Mouse (Mus musculus): ENCODE measurements around the gene Ppp1r2. TPM values are rescaled to one million over a fixed set of nuclear protein-coding genes. Genes with fewer than 3 reads are reported as not detected.
A peak's percentile ranks its signal among the peaks of the same experiment; 100 is the strongest.
"Not testable (repeated sequence)": the region's sequence is repeated elsewhere in the genome, so short reads cannot be mapped to it uniquely, and the experiment has no call there.

Ppp1r2 gene
- total RNA-seq (2014; fragmentation: Nextera tagmentation) (43.3 and 53.4 TPM in 2 replicates), total RNA-seq (2017) (48.4 and 57.5 TPM in 2 replicates)

DNA sequence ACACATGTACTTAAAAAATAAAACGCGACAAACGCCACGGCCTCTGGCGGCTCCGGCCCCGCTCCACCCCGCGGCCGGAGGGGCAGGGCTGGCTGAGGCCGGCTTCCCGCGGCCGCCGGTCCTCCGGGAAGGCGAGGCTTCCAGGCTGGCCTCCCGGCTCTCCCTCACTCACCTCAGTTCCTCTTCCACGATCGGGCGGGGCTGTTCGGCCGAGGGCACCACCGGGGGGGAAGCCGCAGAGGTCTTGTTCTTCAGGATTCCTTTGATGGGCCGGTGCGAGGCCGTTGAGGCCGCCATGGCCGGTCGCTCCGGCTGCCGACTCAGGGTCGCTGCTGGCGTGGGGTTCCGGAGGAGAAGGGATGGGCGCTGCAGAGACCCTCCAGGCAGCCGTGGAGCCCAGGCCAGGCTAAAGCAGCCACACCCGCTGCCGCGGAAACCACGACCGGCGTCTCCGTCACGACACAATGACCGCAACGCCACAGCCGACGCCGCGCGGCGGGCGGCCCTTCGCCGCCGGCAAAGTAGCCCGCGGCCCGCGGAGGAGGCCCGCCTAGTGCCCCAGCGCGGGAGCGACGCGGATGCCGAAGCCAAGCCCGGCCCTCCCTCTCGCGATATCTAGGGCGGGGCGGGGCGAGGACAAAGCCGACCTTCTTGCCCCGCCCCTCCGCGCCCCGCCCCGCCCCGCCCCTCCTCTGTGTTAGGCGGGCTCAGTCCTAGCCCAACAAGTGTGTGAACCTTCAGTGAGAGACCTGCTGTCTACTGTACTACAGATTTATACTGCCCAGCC lies at the start of gene Ppp1r2:
Ppp1r2 (minus strand) TSS at position 604 of the 787 bp plus-strand sequence.
- ATAC-seq (replicated peaks; ENCODE audit: low FRiP score, low TSS enrichment, poor library complexity, severe bottlenecking): peak; percentile 96

DNA sequence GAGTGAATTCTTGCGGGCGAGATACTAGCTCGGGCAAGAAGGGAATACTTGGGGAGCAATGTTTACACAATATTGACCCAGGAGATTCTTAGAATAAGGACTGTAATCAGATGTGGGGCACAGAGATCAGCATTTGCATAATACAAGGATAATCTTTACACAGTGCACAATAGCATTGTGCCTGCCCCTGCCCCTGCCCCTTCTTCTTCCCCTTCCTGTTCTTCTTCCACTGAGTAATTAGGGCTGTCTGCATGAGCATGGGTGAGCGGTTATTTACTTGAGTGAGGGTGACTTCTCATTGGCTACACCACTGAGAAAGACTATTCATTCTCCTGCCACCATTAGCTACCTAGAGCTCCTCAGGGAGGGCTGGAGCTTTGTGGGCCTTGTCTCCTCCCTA lies 46.4 kb upstream of the Ppp1r2 start:
- ATAC-seq (replicated peaks; ENCODE audit: low FRiP score, low TSS enrichment, poor library complexity, severe bottlenecking): no peak

DNA sequence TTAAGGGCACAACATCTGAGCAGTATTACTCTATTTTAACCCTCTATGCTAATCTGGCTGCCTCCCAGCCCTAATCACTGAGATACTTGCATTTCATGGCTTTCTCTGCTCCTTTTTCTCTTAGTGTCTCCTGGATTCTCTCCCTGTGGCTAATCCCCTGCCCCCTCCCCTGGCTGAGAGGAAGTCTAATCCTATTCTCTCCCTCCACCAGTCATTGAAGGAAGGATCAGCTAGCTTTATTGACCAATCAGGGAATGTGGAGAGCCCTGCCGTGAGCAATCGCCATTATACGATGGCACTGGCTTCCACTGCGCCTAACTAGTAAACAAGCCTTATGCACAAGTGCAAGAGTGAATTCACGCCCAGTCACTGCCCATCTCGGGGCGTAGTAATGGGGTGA lies 45.9 kb upstream of the Ppp1r2 start:
- no peak for ATAC-seq (replicated peaks; ENCODE audit: low FRiP score, low TSS enrichment, poor library complexity, severe bottlenecking)

DNA sequence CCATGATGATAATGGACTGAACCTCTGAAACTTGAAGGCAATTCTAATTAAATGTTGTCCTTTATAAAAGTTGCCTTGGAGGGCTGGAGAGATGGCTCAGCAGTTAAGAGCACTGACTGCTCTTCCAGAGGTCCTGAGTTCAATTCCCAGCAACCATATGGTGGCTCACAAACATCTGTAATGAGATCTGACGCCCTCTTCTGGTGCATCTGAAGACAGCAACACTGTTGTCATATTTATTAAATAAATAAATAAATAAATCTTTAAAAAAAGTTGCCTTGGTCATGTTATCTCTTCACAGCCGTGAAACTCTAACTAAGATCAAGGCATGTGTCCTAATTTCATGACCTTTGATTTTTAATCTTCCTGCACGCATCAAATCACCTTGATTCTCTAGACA lies 44.6 kb upstream of the Ppp1r2 start:
- not testable (repeated sequence) for ATAC-seq (replicated peaks; ENCODE audit: low FRiP score, low TSS enrichment, poor library complexity, severe bottlenecking)

DNA sequence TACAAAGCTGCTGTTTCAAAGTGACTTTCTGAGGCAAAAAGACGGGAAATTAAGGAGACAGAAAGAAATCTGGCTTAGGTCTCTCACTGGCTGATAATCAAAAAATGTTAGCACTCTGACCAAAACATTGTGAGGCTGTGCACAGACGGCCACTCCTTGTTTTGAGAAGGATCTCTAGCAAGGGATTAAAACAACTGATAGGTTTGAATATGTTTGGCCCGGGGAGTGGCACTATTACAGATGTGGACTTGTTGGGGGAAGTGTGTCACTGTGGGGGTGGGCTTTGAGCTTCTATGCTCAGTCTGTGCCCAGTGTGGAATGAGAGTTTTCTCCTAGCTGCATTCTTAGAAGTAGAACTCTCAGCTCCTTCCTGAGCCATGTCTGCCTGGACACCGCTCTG lies 44.2 kb upstream of the Ppp1r2 start:
- ATAC-seq (replicated peaks; ENCODE audit: low FRiP score, low TSS enrichment, poor library complexity, severe bottlenecking): no peak

DNA sequence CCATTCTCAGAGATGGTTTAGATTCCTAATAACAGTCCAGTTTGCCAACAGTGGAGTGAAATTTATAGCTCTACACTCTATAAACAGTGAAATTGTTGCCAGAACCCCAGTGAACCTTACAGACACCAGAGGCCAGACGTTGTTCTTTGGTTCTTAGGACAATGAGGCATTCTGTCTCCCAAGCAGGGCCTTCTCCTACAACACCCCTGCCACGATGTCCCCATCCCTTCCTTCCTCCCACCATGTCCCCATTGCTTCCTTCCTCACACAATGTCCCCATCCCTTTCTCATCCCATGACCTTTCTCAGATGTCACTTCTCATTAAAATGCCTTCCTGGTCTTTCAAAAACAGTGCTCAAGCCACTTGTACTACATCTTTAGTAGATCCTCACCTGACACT lies 43.3 kb upstream of the Ppp1r2 start:
- no peak for ATAC-seq (replicated peaks; ENCODE audit: low FRiP score, low TSS enrichment, poor library complexity, severe bottlenecking)

DNA sequence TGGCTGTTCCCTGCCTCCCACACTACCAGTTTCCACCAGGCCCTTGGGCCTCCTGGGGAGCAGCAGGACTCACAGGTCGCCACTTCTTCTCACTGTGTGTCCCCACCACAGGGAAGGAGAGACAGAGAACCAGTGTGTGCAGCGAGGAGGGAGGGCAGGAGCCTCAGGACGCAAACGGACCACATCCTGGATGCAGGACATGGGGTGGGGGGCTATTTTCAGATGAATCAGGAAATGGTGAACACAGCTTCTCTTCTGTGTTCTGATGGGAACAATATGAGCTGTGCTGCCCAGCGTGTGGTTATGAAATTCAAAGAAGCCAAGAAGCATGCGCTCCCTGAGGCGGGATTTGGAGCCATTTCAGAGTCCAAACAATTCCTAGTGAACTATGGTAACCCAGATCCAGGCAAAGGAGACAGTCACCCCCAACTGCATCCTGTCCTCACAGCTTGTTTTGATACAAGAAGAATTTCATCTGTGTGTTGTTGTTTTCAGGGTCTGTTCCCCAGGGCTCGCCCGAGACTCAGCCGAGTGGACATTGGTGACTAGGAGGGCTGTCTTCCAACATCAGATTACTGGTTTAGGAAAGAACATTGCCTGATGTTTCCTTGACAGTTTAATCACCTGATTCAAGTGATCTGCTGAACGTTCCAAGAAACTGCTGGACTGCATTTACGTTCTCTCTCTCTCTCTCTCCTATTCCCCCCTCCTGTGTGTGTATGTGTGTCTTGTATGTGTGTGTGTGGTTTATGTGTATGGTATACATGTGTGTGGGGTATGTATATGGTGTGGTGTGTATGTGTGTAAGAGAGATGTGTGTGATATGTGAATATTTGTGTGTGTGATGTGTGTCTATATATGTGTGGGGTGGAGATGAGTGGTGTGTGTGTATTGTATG lies 41.4 kb upstream of the Ppp1r2 start:
- ATAC-seq (replicated peaks; ENCODE audit: low FRiP score, low TSS enrichment, poor library complexity, severe bottlenecking): not testable (repeated sequence)

DNA sequence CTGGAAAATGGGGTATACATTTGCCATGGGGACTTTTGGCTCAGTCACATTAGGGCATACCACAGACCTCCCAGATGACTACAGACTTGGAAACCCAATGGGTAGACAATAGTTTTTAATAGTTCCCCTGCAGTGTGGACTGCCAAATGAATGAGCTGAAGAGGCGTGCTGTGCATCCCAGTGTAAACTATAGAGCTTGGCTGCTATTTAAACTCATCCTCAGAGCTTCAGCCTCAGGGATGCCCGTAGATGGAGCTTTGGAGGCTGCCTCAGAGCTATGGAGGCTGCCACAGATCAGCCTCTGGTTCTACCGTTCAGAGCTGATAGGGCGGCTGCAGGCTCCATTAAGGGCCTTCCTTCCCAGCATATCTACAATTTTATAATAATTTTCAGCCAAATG lies 40.2 kb upstream of the Ppp1r2 start:
- ATAC-seq (replicated peaks; ENCODE audit: low FRiP score, low TSS enrichment, poor library complexity, severe bottlenecking): no peak

DNA sequence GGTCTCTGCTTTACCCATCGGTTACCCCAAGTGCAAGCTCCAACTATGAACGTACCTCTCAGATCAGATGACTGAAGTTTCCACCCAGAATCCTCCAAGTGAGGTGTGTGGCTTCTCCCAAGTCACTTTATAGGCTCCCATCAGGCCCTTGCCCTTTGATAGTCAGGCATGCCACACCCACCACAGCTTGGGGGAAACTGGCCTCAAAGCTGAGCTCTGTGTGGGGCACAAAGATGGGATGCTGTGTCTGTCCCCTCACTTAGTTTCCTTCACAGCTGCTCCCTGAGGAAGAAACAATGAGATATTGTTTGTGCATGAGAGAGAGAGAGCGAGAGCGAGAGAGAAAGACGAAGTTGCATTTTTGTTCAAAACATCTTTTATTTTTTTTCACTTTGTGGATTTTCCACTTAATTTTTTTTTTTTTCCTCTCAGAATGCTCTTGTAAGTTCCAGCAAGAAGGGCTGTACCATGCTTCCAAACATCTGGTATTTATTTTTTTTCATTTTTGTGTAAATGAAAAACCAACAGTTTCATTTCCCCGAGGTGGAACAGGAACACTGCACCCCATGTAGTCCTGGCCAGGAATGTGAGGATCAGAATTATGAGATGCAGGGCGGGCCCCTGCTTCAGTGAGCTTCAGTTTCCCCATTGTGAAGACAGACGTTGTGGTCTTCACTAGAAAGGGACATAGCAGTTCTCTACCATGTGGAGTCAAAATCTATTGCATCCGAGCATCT lies 39.6 kb upstream of the Ppp1r2 start, which contains the start of gene Apod:
Apod (minus strand) TSS at position 312 of the 737 bp plus-strand sequence.
- ATAC-seq (replicated peaks; ENCODE audit: low FRiP score, low TSS enrichment, poor library complexity, severe bottlenecking): no peak

DNA sequence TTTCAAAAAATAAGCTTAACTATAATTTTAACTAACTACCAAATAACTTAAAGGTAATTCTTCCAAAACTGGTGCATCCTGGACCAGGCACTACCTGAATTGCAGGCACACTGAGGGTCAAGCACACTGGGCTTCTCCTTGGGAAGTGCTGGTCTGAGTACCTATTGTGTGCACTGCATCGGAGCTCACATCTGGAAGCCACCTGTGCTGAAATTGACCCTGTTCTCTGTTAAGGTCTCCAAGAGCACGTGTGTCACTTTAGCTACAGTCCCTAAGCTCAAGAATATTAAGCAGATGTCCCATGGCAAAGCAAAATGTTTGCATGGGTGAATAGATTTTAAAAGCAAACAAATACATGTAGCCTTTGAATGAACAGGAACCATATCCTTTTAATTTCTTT lies 38.5 kb upstream of the Ppp1r2 start:
- no peak for ATAC-seq (replicated peaks; ENCODE audit: low FRiP score, low TSS enrichment, poor library complexity, severe bottlenecking)

DNA sequence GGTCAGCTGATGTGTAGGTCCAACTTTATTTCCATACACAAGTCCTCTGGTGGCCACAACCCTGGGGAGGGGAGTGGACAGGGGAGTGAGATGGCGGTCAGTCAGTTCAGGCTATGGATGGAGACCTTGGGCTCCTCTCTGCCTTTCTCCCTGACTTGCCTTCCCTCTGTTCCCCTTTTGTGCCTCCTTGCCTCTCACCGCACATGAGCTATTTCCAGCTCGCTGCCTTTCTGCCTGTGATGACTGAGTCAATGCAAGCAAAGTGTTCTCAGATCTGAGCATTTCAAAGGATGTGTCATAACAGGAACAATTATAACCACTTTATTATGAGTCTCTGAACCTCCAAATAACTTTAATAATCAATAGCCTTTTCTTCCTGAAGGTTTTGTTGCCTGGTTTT lies 37.2 kb upstream of the Ppp1r2 start:
- no peak for ATAC-seq (replicated peaks; ENCODE audit: low FRiP score, low TSS enrichment, poor library complexity, severe bottlenecking)

DNA sequence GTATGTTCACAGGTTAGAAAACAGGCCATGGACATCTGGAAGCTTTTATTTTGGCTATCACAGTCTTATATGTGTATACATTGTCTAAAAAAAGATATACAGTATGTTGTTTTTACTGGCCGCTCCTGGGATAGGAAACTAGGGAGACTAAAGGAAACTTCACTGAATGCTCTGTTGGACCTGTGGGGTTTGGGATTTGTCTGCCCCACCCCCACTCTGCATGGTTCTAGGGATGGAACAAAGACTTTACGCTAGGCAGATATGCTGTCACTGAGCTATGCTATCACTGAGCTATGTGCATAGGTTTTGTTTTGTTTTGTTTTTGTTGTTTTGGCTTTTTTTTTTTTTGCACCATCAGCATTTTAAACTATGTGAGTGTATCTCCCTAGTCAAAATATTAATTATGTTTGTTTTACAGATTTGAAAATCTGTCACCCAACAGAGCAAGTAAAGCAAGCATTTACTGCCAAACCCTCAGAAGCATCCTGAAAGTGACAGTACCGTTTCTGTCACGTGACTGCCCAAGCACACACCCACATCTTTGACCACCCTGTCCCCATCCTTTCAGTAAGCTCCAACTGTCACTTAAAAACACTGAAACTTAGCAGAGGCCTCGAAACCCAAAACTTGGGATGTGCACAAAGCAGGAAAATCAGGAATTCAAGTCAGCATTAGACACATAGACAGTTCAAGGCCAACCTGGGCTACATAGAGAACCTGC lies 30.3 kb upstream of the Ppp1r2 start:
- no peak for ATAC-seq (replicated peaks; ENCODE audit: low FRiP score, low TSS enrichment, poor library complexity, severe bottlenecking)

DNA sequence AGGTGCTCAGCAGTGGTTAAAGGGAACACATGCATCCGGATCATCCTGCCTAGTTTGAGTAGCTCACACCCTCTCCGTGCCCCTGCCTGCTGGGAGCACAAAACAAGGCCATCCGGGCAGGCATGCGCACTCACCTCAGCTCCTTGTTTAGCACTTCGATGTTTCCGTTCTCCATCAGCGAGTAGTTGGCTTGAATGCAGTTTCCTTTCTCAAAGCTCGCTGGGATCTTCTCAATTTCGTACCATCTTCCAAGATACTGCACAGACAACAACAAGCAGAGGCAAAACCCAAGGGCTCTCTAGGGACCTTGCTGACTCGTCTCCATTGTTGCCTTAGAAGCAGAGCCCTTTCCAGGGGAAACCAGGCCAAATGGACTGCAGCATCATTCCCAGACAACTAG lies 28.2 kb upstream of the Ppp1r2 start:
- no peak for ATAC-seq (replicated peaks; ENCODE audit: low FRiP score, low TSS enrichment, poor library complexity, severe bottlenecking)

DNA sequence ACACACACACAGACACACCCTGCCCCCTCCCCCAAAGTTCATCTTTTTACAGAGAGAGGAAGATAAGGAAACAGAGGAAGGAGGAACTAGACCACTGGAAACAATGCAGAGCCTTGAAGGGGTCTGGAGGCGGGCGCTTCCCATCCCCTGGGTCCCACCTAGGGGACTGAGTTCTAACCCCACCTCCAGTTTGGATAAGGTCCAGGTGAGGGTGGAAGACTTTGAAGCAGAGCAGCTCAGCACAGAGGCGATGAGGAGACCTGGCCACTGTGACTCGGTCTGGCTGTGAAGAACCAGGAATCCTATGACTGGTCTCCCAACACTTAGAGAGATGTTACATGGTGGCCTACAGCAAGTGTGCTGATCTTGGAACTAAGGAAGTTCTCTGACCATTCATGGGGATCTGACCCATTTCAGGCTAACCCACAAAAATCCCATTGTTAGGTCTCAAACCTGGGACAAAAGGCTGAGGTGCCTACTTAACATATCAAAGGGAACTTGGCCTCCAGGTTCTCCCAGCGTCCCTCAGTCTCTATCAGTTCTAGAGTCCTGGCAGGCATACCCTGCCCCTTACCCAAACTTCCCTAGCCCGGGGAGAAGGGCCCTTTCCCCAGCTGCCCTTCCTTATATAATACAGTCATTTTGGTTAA lies 25.9 kb upstream of the Ppp1r2 start:
- no peak for ATAC-seq (replicated peaks; ENCODE audit: low FRiP score, low TSS enrichment, poor library complexity, severe bottlenecking)

DNA sequence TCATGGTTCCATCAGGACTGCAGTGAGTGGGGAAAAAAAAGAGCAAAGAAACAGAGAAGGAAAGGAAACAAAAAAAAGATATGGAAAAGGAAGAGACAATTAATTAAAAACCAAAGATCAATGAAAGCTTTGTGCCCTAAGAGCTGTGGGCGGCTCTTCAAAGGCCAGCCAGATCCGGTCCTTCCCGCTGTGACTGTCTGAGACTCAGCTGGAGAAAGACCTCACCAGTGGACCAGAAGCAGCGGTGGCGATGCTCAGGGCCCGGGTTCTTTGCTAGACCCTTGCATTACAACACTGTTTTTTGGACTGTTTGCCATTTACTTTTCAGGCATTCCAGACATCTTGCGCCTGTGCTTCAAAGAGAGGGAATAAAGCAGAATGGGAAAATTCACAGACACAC lies 25.4 kb upstream of the Ppp1r2 start:
- ATAC-seq (replicated peaks; ENCODE audit: low FRiP score, low TSS enrichment, poor library complexity, severe bottlenecking): no peak

DNA sequence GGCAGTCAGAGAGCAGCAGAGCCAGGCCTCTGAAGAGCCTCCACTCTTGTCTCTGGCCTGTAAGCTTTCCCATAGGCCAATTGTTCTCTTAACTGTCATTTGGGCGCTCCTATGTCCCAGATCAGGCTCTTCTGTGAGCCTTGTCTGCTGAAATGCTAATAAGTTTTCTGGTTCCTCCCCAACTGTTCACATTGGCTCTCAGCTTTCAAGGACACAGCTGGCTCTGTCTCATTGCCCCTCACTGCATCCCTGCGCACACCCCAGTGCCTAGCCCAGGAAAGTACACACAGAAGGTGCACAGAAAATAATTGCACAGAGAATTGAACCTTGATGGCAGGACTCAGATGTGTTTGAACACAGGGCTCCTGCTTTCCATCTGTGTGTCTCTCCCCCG lies 24.9 kb upstream of the Ppp1r2 start:
- ATAC-seq (replicated peaks; ENCODE audit: low FRiP score, low TSS enrichment, poor library complexity, severe bottlenecking): no peak

DNA sequence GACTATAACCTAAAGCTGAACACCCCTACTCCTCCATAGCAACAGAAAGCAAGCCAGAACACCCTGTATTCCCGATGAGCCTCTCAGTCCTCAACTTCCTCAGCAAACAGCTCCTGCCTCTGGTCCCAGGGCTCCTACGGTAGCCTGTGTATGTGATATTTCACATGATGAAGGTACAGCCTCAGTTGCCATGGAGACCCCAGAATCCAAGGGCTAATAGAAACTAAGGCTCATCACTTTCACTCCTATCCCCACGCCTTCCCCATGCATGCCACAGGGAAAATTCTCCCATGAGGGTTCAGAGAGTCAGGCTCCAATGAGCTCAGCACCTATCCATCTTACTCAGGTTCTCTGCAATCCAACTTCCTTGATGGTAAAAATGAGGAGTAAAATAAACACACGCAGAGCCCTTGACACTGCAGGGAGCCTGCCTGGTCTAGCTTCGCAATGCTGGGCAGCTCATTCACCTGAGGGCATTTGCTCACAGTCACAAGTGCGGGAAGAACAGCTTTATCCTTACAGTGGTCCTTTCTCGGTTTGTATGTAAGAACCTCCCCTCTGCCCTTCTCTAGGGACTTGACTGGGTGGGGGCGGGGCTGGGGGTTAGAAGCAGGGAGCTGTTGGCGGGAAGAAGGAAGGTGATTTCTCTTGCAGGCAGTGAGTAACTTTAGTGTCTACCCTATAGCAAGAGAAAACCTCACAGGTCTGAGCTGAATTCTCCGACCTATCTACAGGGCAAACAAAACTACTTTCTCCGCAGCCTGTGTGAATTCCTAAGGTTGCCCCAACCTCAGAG lies 24.3 kb upstream of the Ppp1r2 start:
- no peak for ATAC-seq (replicated peaks; ENCODE audit: low FRiP score, low TSS enrichment, poor library complexity, severe bottlenecking)

DNA sequence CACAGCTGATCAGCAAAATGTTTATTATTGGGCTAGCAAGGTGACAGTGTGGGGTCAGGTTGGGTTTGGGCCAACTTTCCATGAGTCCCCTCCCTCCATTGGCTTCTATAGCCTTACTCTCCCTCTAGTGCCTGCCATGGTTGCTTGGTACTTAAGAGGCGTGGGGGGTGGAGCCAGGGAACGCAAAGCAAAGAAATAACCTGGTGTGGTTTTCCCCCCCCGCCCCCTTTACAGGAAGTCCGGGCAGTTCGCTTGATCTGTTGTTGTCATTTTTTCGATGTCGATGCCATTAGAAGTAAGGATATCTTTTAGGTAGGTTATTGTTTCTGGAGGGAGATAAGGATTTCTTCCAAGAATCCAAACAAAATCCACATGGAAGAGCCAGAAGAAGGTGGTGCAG lies 22.0 kb upstream of the Ppp1r2 start:
- no peak for ATAC-seq (replicated peaks; ENCODE audit: low FRiP score, low TSS enrichment, poor library complexity, severe bottlenecking)

All from megakaryocyte-erythroid progenitor cell, adult 5-6 weeks (primary cell).